Mouse (Mus musculus): ENCODE measurements around the gene Traf7.

DNA sequence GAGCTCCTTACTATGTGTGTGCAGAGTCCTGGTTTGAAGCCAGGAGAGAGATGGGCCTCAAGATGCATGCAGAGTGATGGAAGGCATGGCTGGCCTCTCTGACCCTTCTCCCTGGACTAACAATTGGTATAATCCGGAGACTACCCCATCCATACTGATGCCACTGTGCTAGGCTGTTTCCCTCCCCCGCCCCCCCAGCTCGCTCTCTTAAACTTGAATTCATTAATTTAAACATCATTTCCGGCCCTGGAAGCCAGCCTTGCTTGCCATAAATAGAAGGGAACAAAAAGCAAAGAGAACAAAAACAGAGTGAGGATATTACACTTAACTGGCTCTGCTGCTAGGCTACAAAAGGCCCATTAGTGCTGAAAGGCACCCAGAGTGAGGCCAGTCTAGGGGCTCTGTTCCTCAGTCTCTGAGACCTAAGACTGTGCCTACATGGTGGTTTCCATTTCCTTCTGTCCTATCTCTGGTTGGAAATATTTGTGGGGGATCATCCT, 30.9 kb upstream of the Traf7 start:
- TF ChIP-seq CTCF (IDR thresholded peaks at IDR 0.05; ENCODE audit: control insufficient read depth, insufficient read depth, insufficient read length) (no peak), FOSL1 (IDR thresholded peaks at IDR 0.05; ENCODE audit: insufficient read depth, low read length, poor library complexity, severe bottlenecking) (no peak), USF1 (IDR thresholded peaks at IDR 0.05; ENCODE audit: low read depth) (no peak), MYOD1 (IDR thresholded peaks at IDR 0.05; ENCODE audit: control insufficient read depth, insufficient read length, low read depth) (no peak), MAX (IDR thresholded peaks at IDR 0.05) (no peak)

Measured in C2C12 (cell line).